Mouse (Mus musculus): ENCODE results near the gene Igfbp6. TPM values are rescaled to one million over a fixed set of nuclear protein-coding genes. Genes with fewer than 3 reads are reported as not detected.

The Igfbp6 gene
- polyA plus RNA-seq, 1 experiment from 2014 or later: 3.1 TPM

DNA sequence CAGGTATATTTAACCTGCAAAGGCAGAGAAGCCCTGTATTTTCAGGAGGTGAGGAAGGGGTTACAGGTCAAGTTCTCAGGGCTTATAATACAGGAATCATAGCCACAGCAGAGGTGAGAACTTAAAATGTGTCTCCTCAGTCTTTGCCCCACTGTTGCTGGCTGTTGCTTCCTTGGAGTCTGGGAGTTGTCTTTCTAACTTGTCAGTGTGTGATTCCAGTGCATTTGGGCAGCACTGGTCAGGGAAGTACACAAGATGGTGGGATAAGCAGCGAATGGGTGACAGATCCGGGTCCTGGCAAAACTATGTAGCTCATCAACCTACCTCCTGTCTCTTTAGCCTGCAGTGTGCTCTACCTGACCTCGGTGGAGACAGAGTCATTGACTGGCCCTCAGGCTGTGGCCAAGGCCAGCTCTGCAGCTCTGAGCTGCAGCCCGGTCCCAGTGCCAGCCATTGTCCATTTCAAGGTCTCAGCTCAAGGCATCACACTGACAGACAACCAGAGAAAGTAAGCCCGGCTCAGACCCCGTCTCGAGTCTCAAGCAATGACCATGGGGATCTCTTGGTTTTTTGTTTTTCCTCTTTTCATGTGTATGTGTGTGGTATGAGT is 29.4 kb upstream of the Igfbp6 start:
- Histone ChIP-seq H3K4me3 (ENCODE audit: low read depth, low read length) (no peak overlapping the region), H3K9me3 (replicated peaks; ENCODE audit: control insufficient read depth, low read length, poor library complexity, severe bottlenecking) (no peaks in the 10 kb centered on the region), H3K4me2 (ENCODE audit: low read length) (no peak overlapping the region), H3K36me3 (ENCODE audit: control insufficient read depth, insufficient read depth, low read length) (peaks cover 18% of the 10 kb centered on the region; the same call in 1 of the 2 replicates), H3K4me1 (ENCODE audit: control insufficient read depth, insufficient read depth, low read length) (no peaks in the 10 kb centered on the region), H3K27me3 (ENCODE audit: control insufficient read depth, insufficient read depth, low read depth, low read length) (no peaks in the 10 kb centered on the region), H3K27ac (ENCODE audit: low read length) (no peak overlapping the region), H3K9ac (ENCODE audit: low read depth, low read length) (no peak overlapping the region)
- ATAC-seq: no peak
- 93% methylated on average over 7 of the region's 7 CpGs for WGBS

GRCm38 (mm10) chr15:102115731-102116231 is 28.4 kb upstream of the Igfbp6 start:
- Histone ChIP-seq H3K9me3 (replicated peaks; ENCODE audit: control insufficient read depth, low read length, poor library complexity, severe bottlenecking) (no peaks in the 10 kb centered on the region), H3K4me2 (ENCODE audit: low read length) (no peak overlapping the region), H3K27ac (ENCODE audit: low read length) (0 out of 2 replicates have a peak overlapping the region, but pooled peaks have one; percentile 18), H3K9ac (ENCODE audit: low read depth, low read length) (no peak overlapping the region), H3K36me3 (ENCODE audit: control insufficient read depth, insufficient read depth, low read length) (peaks cover 22% of the 10 kb centered on the region; the same call in 1 of the 2 replicates), H3K27me3 (ENCODE audit: control insufficient read depth, insufficient read depth, low read depth, low read length) (no peaks in the 10 kb centered on the region), H3K4me3 (ENCODE audit: low read depth, low read length) (no peak overlapping the region), H3K4me1 (ENCODE audit: control insufficient read depth, insufficient read depth, low read length) (no peaks in the 10 kb centered on the region)
- WGBS: 76% methylated on average over 9 of the region's 9 CpGs
- no peak for ATAC-seq

DNA sequence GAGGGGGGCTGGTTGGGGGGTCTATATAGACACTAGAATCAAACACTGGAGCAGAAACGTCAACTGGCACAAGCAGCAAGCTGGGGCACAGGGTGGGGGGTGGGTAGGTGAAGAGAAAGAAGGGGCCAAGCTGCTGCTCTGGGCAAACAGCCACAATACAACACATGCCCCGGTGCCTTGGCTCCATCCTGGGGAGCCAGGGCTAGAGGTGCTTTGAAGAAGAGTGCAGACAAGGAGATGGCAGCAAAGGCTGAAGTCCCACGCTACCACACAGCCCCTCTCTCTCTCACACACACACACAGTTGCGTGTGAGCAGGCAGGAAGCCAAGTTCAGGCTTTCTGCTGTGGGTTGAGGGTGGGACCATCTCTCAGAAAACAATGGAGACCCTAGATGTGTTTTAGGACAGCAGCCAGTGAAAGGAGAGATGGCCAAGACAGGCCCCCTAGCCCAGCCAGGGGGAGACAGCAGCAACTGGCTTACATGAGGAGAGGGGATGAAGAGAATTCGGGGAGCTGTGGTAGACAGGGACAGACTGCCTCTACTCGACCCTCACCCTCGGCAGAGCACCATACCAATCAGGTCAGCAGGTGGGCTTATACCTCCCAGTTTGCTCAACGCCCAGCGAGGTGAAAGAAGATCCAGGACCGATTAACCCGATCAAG is 27.3 kb upstream of the Igfbp6 start:
- H3K36me3 ChIP-seq (ENCODE audit: control insufficient read depth, insufficient read depth, low read length): peaks cover 29% of the 10 kb centered on the region
- ATAC-seq: peak; percentile 59
- no peak overlapping the region for H3K4me3 ChIP-seq (ENCODE audit: low read depth, low read length)

DNA sequence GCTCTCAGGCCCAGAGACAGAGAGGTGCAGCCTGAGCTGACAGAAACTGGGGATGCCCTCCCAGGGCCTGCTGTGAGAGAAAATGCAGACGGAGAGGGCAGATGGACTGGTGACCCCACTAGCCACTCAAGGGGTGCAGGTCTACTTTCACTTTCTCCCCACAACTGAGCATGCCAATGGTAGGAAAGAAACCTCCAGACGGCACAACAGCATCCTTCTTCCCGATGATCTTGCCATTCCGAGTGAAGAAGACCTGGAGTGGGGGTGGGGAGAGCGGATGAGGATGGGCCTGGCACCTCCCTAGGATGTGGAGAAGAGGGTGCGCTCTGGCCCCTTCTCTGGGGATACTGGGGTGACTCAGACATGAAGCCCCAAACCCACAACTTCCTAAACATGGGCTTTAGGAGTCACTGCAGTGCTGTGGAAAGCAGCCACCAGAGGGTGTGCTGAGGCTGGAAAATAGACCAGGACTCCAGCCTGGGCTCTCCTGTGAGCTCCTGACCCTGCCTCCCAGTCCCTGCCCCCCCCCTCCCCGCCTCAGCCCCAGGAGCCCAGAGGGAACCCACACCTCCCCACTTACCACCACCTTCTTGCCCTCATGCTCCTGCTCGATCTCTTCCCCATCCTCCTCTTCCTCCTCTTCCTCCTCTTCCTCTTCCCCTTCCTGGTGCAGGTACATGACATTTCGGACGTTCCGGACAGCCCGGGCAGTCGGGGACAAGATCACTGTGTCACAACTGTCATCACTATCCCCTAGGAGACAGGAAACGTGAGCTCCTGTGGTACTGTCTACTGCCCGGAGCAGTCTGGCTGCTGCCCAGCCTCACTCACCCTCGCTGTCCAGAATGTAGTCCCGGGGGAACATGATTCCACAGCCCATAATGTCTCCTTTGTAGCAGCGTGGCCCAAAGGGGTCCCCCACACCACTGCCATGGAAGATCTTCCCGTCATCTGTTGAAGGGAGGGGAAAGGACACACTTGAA is 26.4 kb upstream of the Igfbp6 start:
- peak overlapping the region; percentile 64 for H3K27ac ChIP-seq (ENCODE audit: low read length)
- ATAC-seq: no peak
- H3K4me1 ChIP-seq (ENCODE audit: control insufficient read depth, insufficient read depth, low read length): no peaks in the 10 kb centered on the region
- H3K4me2 ChIP-seq (ENCODE audit: low read length): no peak overlapping the region
- H3K9ac ChIP-seq (ENCODE audit: low read depth, low read length): no peak overlapping the region
- no peak overlapping the region for H3K4me3 ChIP-seq (ENCODE audit: low read depth, low read length)
- H3K27me3 ChIP-seq (ENCODE audit: control insufficient read depth, insufficient read depth, low read depth, low read length): no peaks in the 10 kb centered on the region
- H3K9me3 ChIP-seq (replicated peaks; ENCODE audit: control insufficient read depth, low read length, poor library complexity, severe bottlenecking): no peaks in the 10 kb centered on the region
- peaks cover 31% of the 10 kb centered on the region for H3K36me3 ChIP-seq (ENCODE audit: control insufficient read depth, insufficient read depth, low read length)
- WGBS: 78% methylated on average over 18 of the region's 19 CpGs

More for the DNA sequence above, 27.3 kb upstream of the Igfbp6 start:
- Histone ChIP-seq H3K9me3 (replicated peaks; ENCODE audit: control insufficient read depth, low read length, poor library complexity, severe bottlenecking) (no peaks in the 10 kb centered on the region), H3K27me3 (ENCODE audit: control insufficient read depth, insufficient read depth, low read depth, low read length) (no peaks in the 10 kb centered on the region), H3K4me1 (ENCODE audit: control insufficient read depth, insufficient read depth, low read length) (no peaks in the 10 kb centered on the region), H3K4me2 (ENCODE audit: low read length) (no peak overlapping the region), H3K27ac (ENCODE audit: low read length) (peak overlapping the region; percentile 64), H3K9ac (ENCODE audit: low read depth, low read length) (0 out of 2 replicates have a peak overlapping the region, but pooled peaks have one; percentile 10)
- WGBS: 66% methylated on average over 11 of the region's 11 CpGs

DNA sequence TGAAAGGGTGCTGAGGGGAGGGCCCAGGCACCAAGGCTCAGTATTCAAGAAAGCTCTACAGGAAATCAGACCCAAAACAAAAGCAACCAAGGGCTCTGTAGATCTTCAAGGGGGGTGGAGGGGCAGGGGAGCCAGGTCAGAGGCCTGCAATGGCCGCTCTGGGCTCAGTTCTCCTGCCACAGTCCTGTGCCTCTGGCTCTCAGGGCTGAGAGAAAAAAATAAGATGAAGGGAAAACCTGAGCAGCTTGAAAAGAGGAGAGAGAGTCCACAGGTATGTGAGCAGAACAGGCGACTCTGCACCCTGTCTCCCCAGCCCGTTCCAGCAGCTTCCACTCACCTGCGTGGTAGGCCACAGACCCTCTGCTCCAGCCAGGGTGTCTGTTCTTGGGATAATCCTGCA is 25.6 kb upstream of the Igfbp6 start:
- WGBS: 95% methylated on average over 4 of the region's 4 CpGs
- Histone ChIP-seq H3K9me3 (replicated peaks; ENCODE audit: control insufficient read depth, low read length, poor library complexity, severe bottlenecking) (no peaks in the 10 kb centered on the region), H3K27ac (ENCODE audit: low read length) (no peak overlapping the region), H3K36me3 (ENCODE audit: control insufficient read depth, insufficient read depth, low read length) (peaks cover 36% of the 10 kb centered on the region), H3K27me3 (ENCODE audit: control insufficient read depth, insufficient read depth, low read depth, low read length) (no peaks in the 10 kb centered on the region), H3K4me1 (ENCODE audit: control insufficient read depth, insufficient read depth, low read length) (no peaks in the 10 kb centered on the region), H3K4me3 (ENCODE audit: low read depth, low read length) (no peak overlapping the region), H3K9ac (ENCODE audit: low read depth, low read length) (no peak overlapping the region), H3K4me2 (ENCODE audit: low read length) (no peak overlapping the region)
- ATAC-seq: no peak

GRCm38 (mm10) chr15:102119121-102119830 is 24.9 kb upstream of the Igfbp6 start:
- no peak for ATAC-seq
- H3K4me2 ChIP-seq (ENCODE audit: low read length): no peak overlapping the region
- H3K27me3 ChIP-seq (ENCODE audit: control insufficient read depth, insufficient read depth, low read depth, low read length): no peaks in the 10 kb centered on the region
- peaks cover 36% of the 10 kb centered on the region for H3K36me3 ChIP-seq (ENCODE audit: control insufficient read depth, insufficient read depth, low read length)
- no peak overlapping the region for H3K9ac ChIP-seq (ENCODE audit: low read depth, low read length)
- H3K4me3 ChIP-seq (ENCODE audit: low read depth, low read length): no peak overlapping the region
- no peaks in the 10 kb centered on the region for H3K9me3 ChIP-seq (replicated peaks; ENCODE audit: control insufficient read depth, low read length, poor library complexity, severe bottlenecking)
- H3K4me1 ChIP-seq (ENCODE audit: control insufficient read depth, insufficient read depth, low read length): no peaks in the 10 kb centered on the region
- 77% methylated on average over 8 of the region's 8 CpGs for WGBS
- no peak overlapping the region for H3K27ac ChIP-seq (ENCODE audit: low read length)

DNA sequence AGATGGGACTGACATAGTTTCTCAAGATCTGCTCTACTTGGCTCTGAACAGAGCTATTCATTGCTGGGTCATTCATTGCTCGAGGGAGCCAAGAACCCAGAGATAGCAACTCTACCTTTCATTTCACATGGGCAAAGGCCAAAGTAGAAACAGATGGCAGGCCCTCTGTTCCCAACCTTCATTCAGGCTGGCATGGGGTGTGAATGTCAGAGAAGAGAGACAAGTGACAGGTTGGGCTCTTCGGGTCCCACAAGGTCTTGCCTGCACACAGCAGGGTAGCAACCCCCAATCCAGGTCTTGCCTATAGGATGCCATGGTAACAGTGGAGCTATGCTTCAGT is 24.4 kb upstream of the Igfbp6 start:
- Histone ChIP-seq H3K27me3 (ENCODE audit: control insufficient read depth, insufficient read depth, low read depth, low read length) (no peaks in the 10 kb centered on the region), H3K4me3 (ENCODE audit: low read depth, low read length) (no peak overlapping the region), H3K4me1 (ENCODE audit: control insufficient read depth, insufficient read depth, low read length) (no peaks in the 10 kb centered on the region), H3K9me3 (replicated peaks; ENCODE audit: control insufficient read depth, low read length, poor library complexity, severe bottlenecking) (no peaks in the 10 kb centered on the region), H3K9ac (ENCODE audit: low read depth, low read length) (no peak overlapping the region), H3K27ac (ENCODE audit: low read length) (no peak overlapping the region), H3K36me3 (ENCODE audit: control insufficient read depth, insufficient read depth, low read length) (peaks cover 37% of the 10 kb centered on the region), H3K4me2 (ENCODE audit: low read length) (no peak overlapping the region)
- no peak for ATAC-seq
- WGBS: 65% methylated on average over 2 of the region's 2 CpGs

- H3K27me3 ChIP-seq (ENCODE audit: control insufficient read depth, insufficient read depth, low read depth, low read length): no peaks in the 10 kb centered on the region
- H3K27ac ChIP-seq (ENCODE audit: low read length): no peak overlapping the region
- peaks cover 43% of the 10 kb centered on the region for H3K36me3 ChIP-seq (ENCODE audit: control insufficient read depth, insufficient read depth, low read length)
- H3K4me3 ChIP-seq (ENCODE audit: low read depth, low read length): no peak overlapping the region
- 92% methylated on average over 5 of the region's 5 CpGs for WGBS
- no peak for ATAC-seq
- no peak overlapping the region for H3K4me2 ChIP-seq (ENCODE audit: low read length)
- no peaks in the 10 kb centered on the region for H3K9me3 ChIP-seq (replicated peaks; ENCODE audit: control insufficient read depth, low read length, poor library complexity, severe bottlenecking)
- no peak overlapping the region for H3K9ac ChIP-seq (ENCODE audit: low read depth, low read length)
- no peaks in the 10 kb centered on the region for H3K4me1 ChIP-seq (ENCODE audit: control insufficient read depth, insufficient read depth, low read length)
Measured at GRCm38 (mm10) chr15:102120530-102120929, 23.6 kb upstream of the Igfbp6 start.
